Mouse (Mus musculus) C2C12 (cell line): Measurements from ENCODE around the gene Slc10a4.

Experiments used
- CTCF ChIP-seq: IDR thresholded peaks from one replicate; pipeline ENCODE4 v1.5.1; 2011; ENCODE audit not compliant: control insufficient read depth, insufficient read depth, insufficient read length
- MAX ChIP-seq: IDR thresholded peaks from one replicate; pipeline ENCODE4 v1.6.1; 2011; ENCODE audit warnings: mild to moderate bottlenecking, control low read depth
- MYOD1 ChIP-seq: IDR thresholded peaks from one replicate; pipeline ENCODE4 v1.6.1; 2011; ENCODE audit warnings: low read depth; ENCODE audit not compliant: control insufficient read depth, insufficient read length
- MYOG ChIP-seq: IDR thresholded peaks from one replicate; pipeline ENCODE4 v1.6.1; 2011; ENCODE audit not compliant: control insufficient read depth, insufficient read length; ENCODE audit errors: extremely low read depth
- USF1 ChIP-seq: IDR thresholded peaks from one replicate; pipeline ENCODE4 v1.6.1; 2011; ENCODE audit warnings: low read depth, mild to moderate bottlenecking, control low read depth, moderate library complexity

GRCm38 (mm10) chr5:73056937-73057336 lies 50.3 kb downstream of the Slc10a4 start:
- no peak for TF ChIP-seq CTCF
- no peak for TF ChIP-seq MYOD1
- no peak for TF ChIP-seq MAX
- no peak for TF ChIP-seq USF1
- TF ChIP-seq MYOG: no peak
